Mouse (Mus musculus): ENCODE results near the gene Elavl1. TPM values are rescaled to one million over a fixed set of nuclear protein-coding genes. Genes with fewer than 3 reads are reported as not detected.
A peak's percentile ranks its signal among the peaks of the same experiment; 100 is the strongest.

The Elavl1 gene
- polyA plus RNA-seq, 1 experiment: 37.3 TPM

DNA sequence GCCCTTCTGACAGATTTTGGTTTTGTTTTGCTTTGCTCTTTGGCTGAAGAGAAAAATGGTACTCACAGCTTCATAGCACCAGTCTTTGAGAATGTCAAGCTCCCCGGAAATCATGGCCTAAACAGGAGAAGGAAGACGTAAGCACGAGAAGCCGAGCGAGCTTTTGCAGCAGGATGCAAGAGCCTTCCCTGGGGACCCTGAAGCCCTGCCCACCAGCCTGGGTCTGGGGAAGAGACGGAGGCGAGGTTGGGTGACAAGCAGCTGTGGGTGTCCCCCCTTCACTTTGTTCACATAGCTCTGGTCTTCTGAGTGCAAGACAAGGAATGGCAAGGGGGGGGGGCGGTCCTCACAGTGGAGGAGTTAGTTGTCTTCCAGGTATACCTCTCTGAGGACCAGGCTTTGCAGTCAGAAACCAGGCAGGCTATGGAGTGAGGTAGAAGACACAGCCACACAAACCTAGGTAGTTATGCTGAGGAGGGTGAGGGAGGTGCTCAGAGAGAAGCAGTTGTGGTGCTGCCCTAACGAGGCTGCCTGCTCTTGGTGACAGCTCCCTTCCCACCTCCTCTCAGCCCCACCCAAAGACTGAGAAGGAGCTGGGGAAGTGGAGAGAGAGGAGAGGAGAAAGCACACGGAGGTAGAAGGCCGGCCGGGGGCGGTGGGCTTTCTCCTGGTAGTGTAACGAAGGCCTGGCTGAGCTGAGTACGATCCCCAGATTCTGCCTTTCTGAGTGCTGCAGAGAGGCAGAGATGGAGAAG is 59.9 kb downstream of the Elavl1 start:
- no peak for DNase-seq
- Histone ChIP-seq H3K4me3 (replicated peaks; ENCODE audit: insufficient read depth, low read depth, low read length) (no peak overlapping the region), H3K27ac (ENCODE audit: insufficient read depth, low read length) (no peak overlapping the region), H3K27me3 (ENCODE audit: control insufficient read depth, insufficient read depth, low read length) (no peaks in the 10 kb centered on the region), H3K4me1 (ENCODE audit: control insufficient read depth, insufficient read depth, low read length) (no peaks in the 10 kb centered on the region)
- TF ChIP-seq POLR2A (IDR thresholded peaks at IDR 0.05; ENCODE audit: borderline replicate concordance, insufficient read depth, low read length) (no peak), CTCF (IDR thresholded peaks at IDR 0.05; ENCODE audit: borderline replicate concordance, insufficient read depth, low read depth, low read length) (no peak)
- WGBS: 92% methylated on average over 15 of the region's 15 CpGs

DNA sequence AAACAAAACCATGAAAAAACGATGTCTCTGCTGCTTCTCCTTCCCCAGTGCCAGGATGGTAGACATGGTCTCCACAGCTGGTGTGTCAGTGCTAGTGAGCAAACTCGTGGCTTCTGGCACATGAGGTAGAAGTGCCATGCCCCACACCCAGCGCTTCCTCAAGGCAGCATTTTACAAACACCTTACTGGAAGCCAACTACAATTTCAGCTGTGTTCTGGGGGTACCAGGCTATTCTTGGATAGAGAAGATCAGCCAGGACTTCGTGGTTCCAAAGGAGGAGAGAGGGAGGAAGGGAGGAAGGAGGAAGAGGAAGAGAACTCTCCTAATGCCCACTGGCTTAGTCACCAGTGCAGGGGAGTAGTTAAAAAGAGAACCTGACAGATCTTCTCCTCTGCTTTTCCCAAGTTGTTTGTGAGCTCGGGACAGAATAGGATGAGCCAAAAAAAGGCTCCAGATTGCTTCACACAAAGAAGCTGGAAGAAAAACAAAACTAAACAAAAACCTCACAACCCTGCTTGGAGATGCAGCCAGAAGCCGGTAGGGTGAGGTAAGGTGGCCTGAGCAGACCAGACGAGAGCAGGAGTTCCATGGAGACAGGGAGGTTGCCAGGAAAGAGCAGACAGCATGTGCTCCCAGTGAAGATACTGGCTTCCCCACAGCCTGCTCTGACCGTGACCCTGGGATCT is 62.0 kb downstream of the Elavl1 start:
- no peak overlapping the region for H3K4me3 ChIP-seq (replicated peaks; ENCODE audit: insufficient read depth, low read depth, low read length)
- WGBS: 78% methylated on average over 8 of the region's 8 CpGs
- TF ChIP-seq CTCF (IDR thresholded peaks at IDR 0.05; ENCODE audit: borderline replicate concordance, insufficient read depth, low read depth, low read length): no peak
- TF ChIP-seq POLR2A (IDR thresholded peaks at IDR 0.05; ENCODE audit: borderline replicate concordance, insufficient read depth, low read length): no peak
- no peak overlapping the region for H3K27ac ChIP-seq (ENCODE audit: insufficient read depth, low read length)
- DNase-seq: no peak
- H3K4me1 ChIP-seq (ENCODE audit: control insufficient read depth, insufficient read depth, low read length): peaks cover 5% of the 10 kb centered on the region; the same call in 1 of the 2 replicates
- no peaks in the 10 kb centered on the region for H3K27me3 ChIP-seq (ENCODE audit: control insufficient read depth, insufficient read depth, low read length)

DNA sequence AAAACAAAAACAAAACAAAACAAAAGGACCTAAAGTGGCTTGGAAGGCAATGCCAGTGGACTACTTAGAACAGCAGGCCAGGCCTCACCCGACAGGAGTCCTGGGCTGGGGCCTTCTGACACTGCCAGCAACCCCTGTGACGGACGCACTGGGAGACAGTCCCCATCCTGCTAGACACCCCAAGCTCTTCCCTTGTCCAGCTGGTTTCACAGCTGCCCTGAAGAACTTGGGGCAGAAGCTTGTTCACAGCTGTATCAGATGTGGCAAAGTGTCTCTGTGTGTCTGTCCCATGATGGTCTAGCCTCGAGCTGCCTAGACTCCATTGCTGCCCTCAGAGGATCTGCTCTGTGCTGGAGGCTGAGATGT is 65.4 kb downstream of the Elavl1 start:
- no peak overlapping the region for H3K27ac ChIP-seq (ENCODE audit: insufficient read depth, low read length)
- H3K27me3 ChIP-seq (ENCODE audit: control insufficient read depth, insufficient read depth, low read length): no peaks in the 10 kb centered on the region
- peaks cover 5% of the 10 kb centered on the region; the same call in 1 of the 2 replicates for H3K4me1 ChIP-seq (ENCODE audit: control insufficient read depth, insufficient read depth, low read length)
- no peak for DNase-seq
- H3K4me3 ChIP-seq (replicated peaks; ENCODE audit: insufficient read depth, low read depth, low read length): no peak overlapping the region
- WGBS: 70% methylated on average over 4 of the region's 4 CpGs
- no peak for TF ChIP-seq CTCF (IDR thresholded peaks at IDR 0.05; ENCODE audit: borderline replicate concordance, insufficient read depth, low read depth, low read length)

DNA sequence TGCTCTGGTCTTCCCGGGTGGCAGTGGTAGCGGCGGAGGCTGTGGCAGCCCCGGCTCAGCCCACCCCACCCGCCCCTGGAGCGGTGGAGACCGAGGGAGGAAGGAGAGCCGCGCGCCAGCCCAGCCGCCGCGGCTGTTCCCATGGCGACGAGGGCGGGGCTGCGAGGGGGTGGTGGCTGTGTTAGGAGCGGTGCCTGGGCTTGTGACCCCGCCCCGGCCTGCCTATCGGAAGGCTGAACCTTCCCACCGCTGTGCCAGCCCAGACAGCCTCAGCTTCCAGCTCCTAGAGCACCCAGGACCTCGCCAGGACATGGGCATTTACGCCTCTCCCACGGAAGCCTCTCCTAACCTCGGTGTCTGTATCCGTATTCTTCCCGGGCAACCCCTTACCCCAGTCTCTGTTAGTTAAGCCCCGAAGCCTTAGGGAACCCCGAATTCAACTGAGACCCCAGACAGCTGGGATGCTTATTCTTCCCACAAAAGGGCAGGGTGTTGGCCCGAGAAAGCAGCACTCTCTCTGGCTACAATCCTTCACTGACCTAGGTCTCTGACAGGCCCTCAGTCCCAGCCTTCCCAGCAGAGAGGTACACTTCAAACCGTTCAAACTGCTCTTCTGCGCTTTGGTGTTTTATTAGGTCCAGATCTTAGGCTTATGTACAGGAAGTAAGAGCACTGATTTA is 65.9 kb downstream of the Elavl1 start, which contains the start of gene Ctxn1:
TSS of gene Ctxn1 (minus strand) at position 150 of the 680 bp plus-strand sequence.
- Histone ChIP-seq H3K4me3 (replicated peaks; ENCODE audit: insufficient read depth, low read depth, low read length) (peak within 1 kb of the TSS; percentile 18), H3K27me3 (ENCODE audit: control insufficient read depth, insufficient read depth, low read length) (no peaks in the 10 kb centered on the region), H3K4me1 (ENCODE audit: control insufficient read depth, insufficient read depth, low read length) (peaks cover 5% of the 10 kb centered on the region; the same call in 1 of the 2 replicates), H3K27ac (ENCODE audit: insufficient read depth, low read length) (no peak within 1 kb of the TSS)
- peak; percentile 70 to 73 for DNase-seq
- 7% methylated on average over 33 of the region's 33 CpGs for WGBS
- TF ChIP-seq CTCF (IDR thresholded peaks at IDR 0.05; ENCODE audit: borderline replicate concordance, insufficient read depth, low read depth, low read length) (no peak), POLR2A (IDR thresholded peaks at IDR 0.05; ENCODE audit: borderline replicate concordance, insufficient read depth, low read length) (no peak)

DNA sequence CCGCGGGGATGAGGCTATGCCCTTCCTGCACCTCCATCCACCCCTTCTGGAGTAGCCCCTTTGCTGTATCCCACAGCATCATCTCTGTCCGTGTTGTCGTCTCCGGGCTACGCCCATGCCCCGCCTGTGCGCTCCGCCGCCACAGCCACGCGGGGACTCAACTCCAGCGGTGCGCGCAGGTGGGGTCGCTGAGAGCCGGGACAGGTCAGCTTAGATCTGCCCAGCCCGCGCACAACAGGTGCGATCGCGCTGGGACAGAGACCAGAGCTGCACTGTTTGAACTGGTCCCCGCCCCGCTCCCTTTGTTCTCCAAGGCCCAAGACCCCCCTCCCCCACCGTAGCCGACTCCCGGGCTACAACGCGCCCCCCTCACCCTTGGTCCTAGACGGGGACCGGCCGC is 66.5 kb downstream of the Elavl1 start:
- under 1% methylated on average over 32 of the region's 32 CpGs for WGBS
- H3K27ac ChIP-seq (ENCODE audit: insufficient read depth, low read length): no peak overlapping the region
- peak in 1 of 2 experiments; percentile 37 for DNase-seq
- no peak for TF ChIP-seq CTCF (IDR thresholded peaks at IDR 0.05; ENCODE audit: borderline replicate concordance, insufficient read depth, low read depth, low read length)
- TF ChIP-seq POLR2A (IDR thresholded peaks at IDR 0.05; ENCODE audit: borderline replicate concordance, insufficient read depth, low read length): no peak
- peak overlapping the region; percentile 18 for H3K4me3 ChIP-seq (replicated peaks; ENCODE audit: insufficient read depth, low read depth, low read length)
- no peaks in the 10 kb centered on the region for H3K27me3 ChIP-seq (ENCODE audit: control insufficient read depth, insufficient read depth, low read length)
- H3K4me1 ChIP-seq (ENCODE audit: control insufficient read depth, insufficient read depth, low read length): peaks cover 8% of the 10 kb centered on the region

DNA sequence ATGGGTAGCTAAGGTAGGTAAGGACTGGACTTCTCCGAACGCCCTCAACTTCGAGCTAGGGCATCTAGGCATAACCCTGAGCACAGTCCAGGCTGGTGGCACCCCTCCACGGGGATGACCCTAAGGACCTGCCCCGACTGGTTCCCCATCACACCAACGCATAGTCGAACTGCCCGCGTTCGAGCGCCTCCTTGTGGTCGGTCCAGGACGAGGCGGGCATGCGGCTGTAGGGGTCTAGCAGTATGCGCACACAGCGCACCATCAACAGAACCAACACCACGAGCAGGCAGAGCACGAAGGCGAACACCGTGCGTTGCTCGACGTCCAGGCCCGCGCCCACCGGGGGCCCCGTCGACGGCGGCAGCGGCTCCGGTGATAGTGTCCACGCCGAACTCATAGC is 67.0 kb downstream of the Elavl1 start:
- TF ChIP-seq CTCF (IDR thresholded peaks at IDR 0.05; ENCODE audit: borderline replicate concordance, insufficient read depth, low read depth, low read length) (peak; percentile 70), POLR2A (IDR thresholded peaks at IDR 0.05; ENCODE audit: borderline replicate concordance, insufficient read depth, low read length) (no peak)
- peak; percentile 45 to 63 for DNase-seq
- H3K4me3 ChIP-seq (replicated peaks; ENCODE audit: insufficient read depth, low read depth, low read length): peak overlapping the region; percentile 18
- 3% methylated on average over 35 of the region's 35 CpGs for WGBS
- H3K27me3 ChIP-seq (ENCODE audit: control insufficient read depth, insufficient read depth, low read length): no peaks in the 10 kb centered on the region
- peaks cover 8% of the 10 kb centered on the region for H3K4me1 ChIP-seq (ENCODE audit: control insufficient read depth, insufficient read depth, low read length)
- H3K27ac ChIP-seq (ENCODE audit: insufficient read depth, low read length): no peak overlapping the region

DNA sequence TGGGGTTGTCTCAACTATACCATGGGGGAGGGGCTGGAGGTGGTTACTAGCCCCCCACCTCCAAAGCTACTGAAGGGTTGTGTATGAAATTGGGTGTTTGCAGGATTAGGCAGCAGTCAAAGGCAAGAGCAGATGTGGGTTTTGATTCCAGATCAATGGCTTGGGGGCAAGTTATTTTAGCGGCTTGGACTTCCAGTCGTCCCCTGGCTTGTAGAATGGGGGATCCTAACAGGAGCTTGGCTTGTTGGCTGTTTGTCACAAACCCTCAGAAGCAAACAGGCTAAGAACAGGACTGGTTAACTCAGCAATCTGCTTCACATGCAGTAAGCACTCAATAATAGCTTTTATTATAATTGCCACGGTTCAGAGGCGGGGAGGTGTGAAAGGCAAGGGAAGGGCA is 67.9 kb downstream of the Elavl1 start:
- no peak overlapping the region for H3K27ac ChIP-seq (ENCODE audit: insufficient read depth, low read length)
- H3K4me3 ChIP-seq (replicated peaks; ENCODE audit: insufficient read depth, low read depth, low read length): no peak overlapping the region
- 66% methylated on average over 4 of the region's 4 CpGs for WGBS
- TF ChIP-seq CTCF (IDR thresholded peaks at IDR 0.05; ENCODE audit: borderline replicate concordance, insufficient read depth, low read depth, low read length) (no peak), POLR2A (IDR thresholded peaks at IDR 0.05; ENCODE audit: borderline replicate concordance, insufficient read depth, low read length) (no peak)
- H3K27me3 ChIP-seq (ENCODE audit: control insufficient read depth, insufficient read depth, low read length): no peaks in the 10 kb centered on the region
- H3K4me1 ChIP-seq (ENCODE audit: control insufficient read depth, insufficient read depth, low read length): peaks cover 11% of the 10 kb centered on the region
- DNase-seq: no peak
